Mouse (Mus musculus): Measurements from ENCODE around the gene Hsd17b11. TPM values are rescaled to one million over a fixed set of nuclear protein-coding genes. Genes with fewer than 3 reads are reported as not detected.
"Not testable (repeated sequence)": the region's sequence is repeated elsewhere in the genome, so short reads cannot be mapped to it uniquely, and the experiment has no call there.

Hsd17b11 gene
- total RNA-seq, 4 experiments from 2014 or later: 52.4 to 53.9 (median 52.8) TPM

DNA sequence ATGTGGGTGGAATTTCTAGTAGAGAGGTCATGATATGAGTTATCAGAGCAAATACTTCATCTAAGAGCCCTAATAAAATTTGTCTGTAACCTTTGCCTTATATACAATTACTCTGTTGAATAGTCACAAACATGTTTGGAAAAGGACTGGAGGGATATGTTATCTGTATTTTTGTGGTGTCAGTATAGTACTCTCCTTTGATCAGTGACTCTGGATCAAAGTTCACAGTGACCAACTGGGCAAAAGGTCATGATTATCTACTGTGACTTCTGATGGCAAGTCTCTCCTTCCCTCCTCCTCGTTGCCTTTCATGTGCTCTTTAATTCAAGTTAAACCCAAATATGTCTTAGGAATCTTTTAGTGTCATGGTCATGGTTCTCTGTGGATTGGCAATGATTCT is 14.1 kb upstream of the Hsd17b11 start:
- no peak for DNase-seq (ENCODE audit: low spot score in 2 of 2)

DNA sequence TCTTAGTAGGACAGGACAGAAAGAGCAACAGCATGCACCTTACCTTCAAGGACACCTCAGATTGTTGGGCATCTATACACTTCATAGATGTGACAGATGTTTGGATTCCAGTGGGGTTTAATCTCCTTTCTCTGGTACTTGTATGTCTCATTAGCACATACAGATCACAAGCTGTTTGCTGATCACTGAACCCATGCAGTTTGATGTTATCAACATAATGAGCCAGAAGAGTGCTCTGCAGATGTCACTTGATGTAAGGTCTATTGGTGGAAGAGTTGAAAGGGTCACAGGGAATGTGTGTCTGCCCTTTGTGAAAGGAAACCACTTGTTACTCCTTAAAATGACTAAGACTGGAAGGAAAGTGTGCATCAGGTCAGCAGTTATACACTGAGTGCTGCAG is 13.3 kb upstream of the Hsd17b11 start:
- DNase-seq (ENCODE audit: low spot score in 2 of 2): no peak

- no peak for DNase-seq (ENCODE audit: low spot score in 2 of 2)
Measured at GRCm38 (mm10) chr5:104032434-104033097, 10.8 kb upstream of the Hsd17b11 start.

- DNase-seq (ENCODE audit: low spot score in 2 of 2): no peak
Measured at GRCm38 (mm10) chr5:104025245-104025854, 3.6 kb upstream of the Hsd17b11 start.

DNA sequence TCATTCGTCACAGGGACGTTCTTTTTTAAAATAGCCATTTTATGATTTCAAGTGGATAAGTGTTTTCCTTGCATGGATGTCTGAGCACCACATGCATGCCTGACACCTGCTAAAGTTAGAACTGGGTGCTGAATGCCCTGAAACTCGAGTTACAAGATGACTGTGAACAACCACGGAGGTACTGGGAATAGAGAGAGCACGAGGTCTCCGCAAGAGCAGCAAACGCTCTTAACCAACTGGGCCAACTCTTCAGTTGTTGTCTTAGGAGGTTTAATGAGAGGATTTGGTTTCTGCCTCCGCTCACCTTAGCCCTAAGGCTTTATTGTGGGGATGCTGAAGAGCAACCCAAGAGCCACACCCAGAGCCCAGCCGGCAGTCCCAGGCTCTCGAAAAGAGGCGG is 3.0 kb upstream of the Hsd17b11 start:
- DNase-seq (ENCODE audit: low spot score in 2 of 2): no peak

DNA sequence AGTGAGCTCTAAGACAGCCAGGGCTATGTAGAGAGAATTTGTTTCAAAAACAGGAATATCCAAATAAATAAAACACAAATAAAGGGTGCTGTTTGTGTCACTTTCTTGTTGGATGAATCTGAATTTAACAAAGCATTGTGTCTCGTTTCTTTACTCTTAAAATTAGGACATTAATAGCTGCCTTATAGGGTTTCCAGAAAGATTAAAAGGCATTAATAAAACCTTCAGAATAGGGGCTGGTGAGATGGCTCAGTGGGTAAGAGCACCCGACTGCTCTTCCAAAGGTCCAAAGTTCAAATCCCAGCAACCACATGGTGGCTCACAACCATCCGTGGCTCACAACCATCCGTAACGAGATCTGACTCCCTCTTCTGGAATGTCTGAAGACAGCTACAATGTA is 2.5 kb upstream of the Hsd17b11 start:
- DNase-seq (ENCODE audit: low spot score in 2 of 2): not testable (repeated sequence)

DNA sequence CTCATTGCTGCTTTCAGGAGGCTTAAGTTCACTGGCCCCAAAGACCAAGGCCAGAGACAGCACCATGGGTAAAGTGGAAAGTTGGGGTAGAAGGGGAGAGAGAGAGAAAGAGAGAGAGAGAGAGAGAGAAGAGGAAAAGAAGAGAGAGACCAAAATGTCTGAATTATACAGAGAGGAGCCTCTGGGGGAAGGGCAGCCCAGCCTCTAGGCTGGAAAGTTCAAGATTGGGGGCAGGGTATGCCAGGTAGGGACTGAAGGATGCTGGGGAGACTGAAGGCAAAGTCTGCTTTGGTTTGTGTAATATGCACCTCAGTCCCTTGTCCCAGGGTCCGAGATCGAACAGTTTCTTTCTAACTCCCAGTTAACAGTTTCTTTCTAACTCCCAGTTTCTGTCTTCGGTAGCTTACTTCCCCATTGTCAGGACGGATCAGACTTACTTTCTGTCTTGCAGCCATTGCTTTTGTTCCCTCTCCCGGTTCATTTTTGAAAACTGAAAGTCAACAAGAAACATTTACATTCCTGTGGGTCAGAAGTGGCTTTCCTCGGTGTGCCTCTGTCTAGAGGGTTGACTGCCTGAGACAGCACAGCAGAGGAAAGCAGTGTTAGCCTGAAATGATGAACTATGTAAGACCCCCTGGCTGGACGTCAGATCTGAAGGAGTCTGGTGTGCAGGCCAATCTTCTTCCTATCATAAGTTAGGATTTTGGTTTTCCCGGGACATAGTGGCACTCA is 1.7 kb upstream of the Hsd17b11 start:
- DNase-seq (ENCODE audit: low spot score in 2 of 2): no peak

DNA sequence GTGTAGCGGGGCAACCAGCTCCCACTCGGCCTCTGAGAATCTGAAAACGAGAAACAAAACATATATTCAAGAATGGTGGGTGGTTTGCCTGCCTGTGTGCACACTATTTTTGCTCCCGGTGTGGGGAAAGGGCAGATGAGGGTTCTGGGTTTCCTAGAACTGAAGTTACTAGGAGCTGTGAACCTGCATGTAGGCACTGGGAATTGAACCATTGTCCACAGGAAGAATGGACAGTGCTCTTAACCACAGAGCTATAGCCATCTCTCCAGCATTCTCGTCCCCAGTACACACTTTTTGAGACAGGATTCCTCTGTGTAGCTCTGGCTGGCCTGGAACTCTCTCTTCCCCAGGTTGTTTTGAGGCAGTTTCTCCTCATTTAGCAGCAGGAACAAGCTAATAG is 839 bp upstream of the Hsd17b11 start:
- DNase-seq (ENCODE audit: low spot score in 2 of 2): no peak

- no peak for DNase-seq (ENCODE audit: low spot score in 2 of 2)
Measured at GRCm38 (mm10) chr5:104011419-104011818, 10.3 kb downstream of the Hsd17b11 start.

- DNase-seq (ENCODE audit: low spot score in 2 of 2): no peak
Measured at GRCm38 (mm10) chr5:104010261-104010660, 11.5 kb downstream of the Hsd17b11 start.

DNA sequence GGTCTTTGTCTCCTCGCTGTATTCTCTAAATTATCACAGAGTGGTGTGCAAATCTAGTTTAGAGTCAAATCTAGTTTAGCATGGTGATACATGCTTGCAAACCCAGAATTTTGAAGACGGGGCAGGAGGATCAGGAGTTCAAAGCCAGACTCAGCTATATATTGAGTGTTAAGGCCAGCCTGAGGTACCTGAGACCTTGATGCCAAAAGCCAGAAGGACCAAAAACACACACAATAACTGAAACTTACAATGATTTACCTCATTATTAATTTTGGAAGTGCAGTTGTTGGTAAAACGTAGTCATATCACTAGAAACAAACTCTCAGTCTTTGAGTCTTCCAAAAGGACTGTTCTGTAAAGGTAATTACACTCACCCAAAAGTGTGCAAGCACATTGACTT is 12.3 kb downstream of the Hsd17b11 start:
- no peak for DNase-seq (ENCODE audit: low spot score in 2 of 2)

- no peak for DNase-seq (ENCODE audit: low spot score in 2 of 2)
Measured at GRCm38 (mm10) chr5:104007801-104008200, 13.9 kb downstream of the Hsd17b11 start.

DNA sequence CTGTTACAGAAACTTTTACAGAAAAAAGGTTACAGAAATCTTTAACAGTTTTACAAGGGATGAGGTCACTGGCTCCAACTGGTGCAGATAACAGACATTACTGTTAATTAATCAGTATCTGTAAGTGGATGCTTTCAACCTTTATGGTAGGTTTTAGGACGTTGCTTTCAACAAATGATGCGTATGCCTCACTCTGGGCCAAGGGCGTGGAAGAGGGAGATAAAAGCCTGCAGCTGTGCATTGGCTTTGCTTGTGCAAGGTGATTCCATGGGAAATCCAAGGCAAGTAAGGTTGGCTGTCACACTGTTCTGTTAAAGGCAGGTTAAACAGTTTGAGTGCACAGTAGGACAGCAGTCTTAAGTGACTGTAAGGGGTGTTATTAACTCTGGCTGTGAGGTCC is 14.9 kb downstream of the Hsd17b11 start:
- DNase-seq (ENCODE audit: low spot score in 2 of 2): no peak

DNA sequence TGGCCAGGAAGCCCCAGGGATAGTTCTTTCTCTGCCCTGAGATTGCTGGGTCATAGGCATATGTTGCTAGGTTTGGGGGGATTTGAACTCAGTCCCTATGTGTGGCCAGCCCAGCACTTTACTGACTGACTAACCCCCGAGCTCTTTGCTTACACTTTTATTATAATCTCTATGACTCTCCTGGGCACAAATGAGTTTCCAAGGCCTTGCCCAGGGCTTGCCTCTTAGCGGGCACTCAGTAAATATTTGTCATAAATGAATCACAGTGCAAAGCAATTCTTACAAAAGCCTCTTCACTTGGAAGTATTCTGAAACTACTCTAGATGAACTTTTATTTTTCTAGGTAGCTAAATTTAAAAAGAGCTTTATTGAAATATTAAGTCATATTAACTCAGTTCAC is 17.8 kb downstream of the Hsd17b11 start:
- no peak for DNase-seq (ENCODE audit: low spot score in 2 of 2)

DNA sequence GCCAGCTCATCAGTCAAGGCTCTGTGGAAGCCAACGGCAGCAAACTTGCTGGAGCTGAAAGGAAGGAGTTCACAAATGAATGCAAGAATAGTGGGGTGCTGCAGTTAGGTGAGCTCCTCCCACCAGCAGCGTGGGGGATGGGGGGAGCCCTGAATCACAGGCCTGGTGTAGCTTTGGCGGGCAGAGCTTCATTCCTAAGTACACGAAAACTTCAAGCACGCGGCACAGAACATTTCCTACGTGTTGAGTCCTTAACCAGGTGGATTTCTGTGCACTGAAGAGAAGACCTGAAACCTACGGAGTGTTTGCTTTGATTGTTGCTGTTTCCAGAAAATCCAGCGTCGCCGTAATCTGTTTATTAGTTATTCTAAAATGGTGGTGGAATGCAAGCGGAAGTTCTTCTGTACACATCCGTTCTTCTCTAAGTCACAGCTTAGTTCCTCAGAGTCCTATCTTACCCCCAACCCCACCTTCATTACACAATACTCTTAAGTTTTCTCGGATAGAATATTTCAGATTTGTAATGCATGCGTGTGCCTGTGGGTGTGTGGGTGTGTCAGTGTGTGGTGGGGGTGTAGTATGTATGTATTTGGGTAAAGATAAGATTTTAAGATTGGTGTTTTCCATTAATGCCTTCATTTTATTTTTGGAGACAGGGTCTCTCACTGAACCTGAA is 18.3 kb downstream of the Hsd17b11 start:
- DNase-seq (ENCODE audit: low spot score in 2 of 2): no peak

GRCm38 (mm10) chr5:104002549-104003255 is 19.0 kb downstream of the Hsd17b11 start:
- no peak for DNase-seq (ENCODE audit: low spot score in 2 of 2)

DNA sequence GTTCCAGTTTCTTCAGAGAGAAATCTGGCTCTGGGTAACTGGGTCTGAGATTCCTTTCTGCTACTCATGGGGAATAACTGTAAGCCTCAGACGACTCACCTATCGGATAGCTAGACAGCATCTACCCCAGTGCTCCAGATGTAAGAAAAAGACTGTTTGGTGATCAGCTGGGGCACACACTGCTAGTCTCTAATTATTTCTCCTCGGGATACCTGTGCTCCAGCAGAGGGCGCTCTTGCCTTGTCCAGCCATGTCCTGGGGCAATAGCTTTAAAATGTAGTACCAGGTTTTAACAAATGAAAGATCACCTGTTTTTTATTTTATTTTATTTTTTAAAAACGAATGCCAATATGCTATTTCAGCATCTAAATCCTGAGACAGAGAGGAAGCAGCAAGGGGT is 22.0 kb downstream of the Hsd17b11 start:
- DNase-seq (ENCODE audit: low spot score in 2 of 2): peak; percentile 40 to 42

DNA sequence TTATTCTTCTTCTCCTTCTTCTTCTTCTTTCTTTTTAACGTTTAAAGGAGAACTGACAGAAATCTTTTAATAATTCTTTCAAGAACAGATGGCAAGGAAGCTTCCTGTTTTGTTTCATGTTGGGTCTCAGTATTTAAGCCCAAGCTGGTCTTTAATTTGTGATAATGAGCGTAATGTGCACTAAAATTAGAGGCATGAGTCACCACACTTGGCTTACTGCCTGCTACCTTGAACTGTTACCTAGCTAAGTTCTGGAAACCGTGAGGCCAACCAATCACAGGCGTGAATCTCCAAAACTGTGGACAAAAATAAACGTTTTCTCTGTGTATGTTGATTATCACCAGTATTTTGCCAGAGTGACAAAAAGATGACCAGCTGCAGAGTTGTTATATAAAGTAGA is 23.0 kb downstream of the Hsd17b11 start:
- DNase-seq (ENCODE audit: low spot score in 2 of 2): peak in 1 of 2 experiments; percentile 43

- no peak for DNase-seq (ENCODE audit: low spot score in 2 of 2)
Measured at GRCm38 (mm10) chr5:103995181-103995580, 26.5 kb downstream of the Hsd17b11 start.

- DNase-seq (ENCODE audit: low spot score in 2 of 2): no peak
Measured at GRCm38 (mm10) chr5:103994669-103995068, 27.1 kb downstream of the Hsd17b11 start.

DNA sequence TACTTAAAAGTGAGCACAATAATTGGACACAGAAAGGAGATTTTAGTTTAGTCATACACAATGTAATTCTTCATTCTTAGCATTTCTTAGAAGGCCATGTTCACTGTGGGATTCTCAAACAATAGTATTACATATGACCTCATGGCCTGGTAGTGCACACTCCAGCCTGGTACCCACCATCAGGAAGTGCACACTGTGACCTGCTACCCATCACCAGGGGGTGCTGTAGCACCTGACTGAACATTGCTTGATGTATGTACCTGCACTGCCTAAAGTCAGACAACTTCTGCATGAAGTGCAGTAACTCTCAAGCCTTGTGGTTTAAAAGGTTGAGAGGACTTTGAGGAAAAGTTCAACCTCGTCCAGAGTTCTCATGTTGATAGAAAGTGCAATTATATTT is 28.1 kb downstream of the Hsd17b11 start:
- DNase-seq (ENCODE audit: low spot score in 2 of 2): no peak
